Mouse (Mus musculus) T-cell, adult 2 months (primary cell): ENCODE results near the gene Rorc.
A peak's percentile ranks its signal among the peaks of the same experiment; 100 is the strongest.

ENCODE experiments used
- DNase-seq: peaks from one replicate; pipeline ENCODE4 v3.0.0; 2022; ENCODE audit warnings: low spot score

Gene Rorc

DNA sequence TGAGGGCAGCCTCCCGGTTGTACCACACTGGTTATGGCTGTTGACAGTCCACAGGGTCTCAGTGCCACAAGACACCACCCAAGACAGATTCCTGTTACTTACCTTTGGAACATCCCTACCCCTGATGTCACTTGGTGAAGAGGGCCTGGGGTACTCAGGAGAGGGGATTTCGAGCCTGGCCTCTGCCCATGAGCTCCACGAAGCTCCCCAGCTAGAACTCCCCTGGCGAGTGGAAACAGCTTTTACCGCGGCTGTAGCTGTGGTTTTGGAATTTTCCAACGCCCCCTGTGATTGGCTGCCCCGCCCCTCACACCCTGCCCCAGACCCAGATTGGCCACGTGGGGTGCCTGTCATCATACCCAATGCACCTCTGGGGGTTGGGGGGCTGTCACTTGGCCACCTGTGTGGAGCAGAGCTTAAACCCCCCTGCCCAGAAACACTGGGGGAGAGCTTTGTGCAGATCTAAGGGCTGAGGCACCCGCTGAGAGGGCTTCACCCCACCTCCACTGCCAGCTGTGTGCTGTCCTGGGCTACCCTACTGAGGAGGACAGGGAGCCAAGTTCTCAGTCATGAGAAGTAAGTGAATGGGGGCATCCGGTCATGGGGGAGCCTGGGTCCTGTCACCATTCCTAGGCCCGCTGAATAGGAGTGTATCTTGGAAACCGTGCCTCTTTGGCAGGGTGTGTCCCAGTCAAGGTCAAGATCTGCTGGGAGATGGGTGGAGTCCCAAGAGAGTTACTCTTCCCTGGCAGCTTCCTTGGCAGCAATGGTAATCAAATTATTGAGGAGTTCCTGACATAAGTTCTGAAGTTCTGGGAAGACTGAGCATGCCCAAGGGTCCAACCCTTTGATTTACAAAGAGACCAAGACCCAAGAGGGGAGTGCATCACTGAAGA lies 4.7 kb downstream of the Rorc start:
- no peak for DNase-seq

- no peak for DNase-seq
Measured at GRCm38 (mm10) chr3:94379831-94380510, 7.4 kb downstream of the Rorc start.

- no peak for DNase-seq
Measured at GRCm38 (mm10) chr3:94382308-94382707, 9.7 kb downstream of the Rorc start.

DNA sequence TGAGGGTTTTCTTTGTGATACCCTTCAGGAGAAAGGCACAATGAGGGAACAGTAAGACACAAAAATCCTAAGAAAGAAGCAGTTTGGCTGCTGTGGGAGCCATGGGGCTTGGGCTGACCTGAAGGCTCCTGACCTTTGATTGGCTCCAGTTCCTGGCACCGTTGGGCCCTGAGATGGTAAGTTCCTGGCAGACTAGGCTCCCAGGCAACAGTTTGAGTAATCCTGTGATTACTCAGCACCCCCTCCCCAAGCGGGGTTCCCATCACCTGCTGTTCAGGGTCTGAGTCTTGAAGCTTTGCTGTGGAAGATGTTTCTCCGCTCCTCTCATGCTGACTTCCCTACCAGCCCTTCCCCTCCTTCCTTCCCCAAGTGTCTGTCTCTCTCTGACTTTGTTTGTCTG lies 10.9 kb downstream of the Rorc start:
- DNase-seq, result no peak

DNA sequence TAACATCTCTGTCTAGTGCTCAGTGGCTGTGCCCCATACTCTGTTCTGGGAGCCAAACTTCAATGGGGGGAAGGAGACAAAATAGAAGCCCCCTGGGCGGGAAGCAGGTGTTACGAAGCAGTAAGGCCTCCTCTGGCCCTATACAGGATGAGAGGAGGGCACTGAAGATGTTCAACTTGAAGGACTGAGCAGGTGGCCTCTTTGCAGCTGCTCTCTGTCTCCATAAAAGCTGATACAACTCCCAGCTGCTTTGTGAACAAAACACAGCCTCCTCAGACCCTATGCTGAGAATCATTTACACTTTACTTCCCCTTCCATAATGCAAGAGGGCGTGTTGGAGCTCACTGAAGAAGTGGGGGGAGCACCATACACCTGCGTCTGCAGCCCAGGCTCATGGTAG lies 14.1 kb downstream of the Rorc start:
- DNase-seq, result no peak

DNA sequence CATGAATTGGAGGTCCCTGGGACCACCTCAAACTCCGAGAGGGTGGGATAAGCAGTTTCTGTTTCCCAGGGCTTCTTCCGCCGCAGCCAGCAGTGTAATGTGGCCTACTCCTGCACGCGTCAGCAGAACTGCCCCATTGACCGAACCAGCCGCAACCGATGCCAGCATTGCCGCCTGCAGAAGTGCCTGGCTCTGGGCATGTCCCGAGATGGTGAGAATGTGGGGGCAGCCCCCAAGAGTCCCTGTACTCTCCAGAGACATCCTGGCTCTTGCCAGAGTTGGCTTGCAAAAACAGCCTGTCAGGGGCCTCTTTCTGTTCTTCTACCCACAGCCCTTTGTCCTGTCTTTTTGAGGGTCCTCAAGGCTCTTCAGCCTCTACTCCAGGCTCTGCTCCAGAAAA lies 14.8 kb downstream of the Rorc start:
- no peak for DNase-seq

- peak; percentile 48 for DNase-seq
Measured at GRCm38 (mm10) chr3:94388047-94388446, 15.5 kb downstream of the Rorc start.

GRCm38 (mm10) chr3:94389420-94389819 lies 16.8 kb downstream of the Rorc start:
- DNase-seq, result no peak

DNA sequence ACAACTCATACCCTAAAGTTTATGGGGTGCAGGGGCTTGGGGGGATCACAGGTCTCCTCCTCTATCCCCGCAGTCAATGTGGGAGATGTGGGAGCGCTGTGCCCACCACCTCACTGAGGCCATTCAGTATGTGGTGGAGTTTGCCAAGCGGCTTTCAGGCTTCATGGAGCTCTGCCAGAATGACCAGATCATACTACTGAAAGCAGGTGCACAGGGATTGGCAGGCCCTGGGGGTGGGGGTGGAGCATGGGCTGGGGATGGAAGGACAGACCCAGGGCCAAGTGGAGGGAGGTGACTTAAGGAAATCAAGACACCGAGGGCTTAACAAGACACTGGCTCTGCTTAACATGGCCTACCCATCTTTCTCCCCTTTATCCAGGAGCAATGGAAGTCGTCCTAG lies 18.4 kb downstream of the Rorc start:
- no peak for DNase-seq

DNA sequence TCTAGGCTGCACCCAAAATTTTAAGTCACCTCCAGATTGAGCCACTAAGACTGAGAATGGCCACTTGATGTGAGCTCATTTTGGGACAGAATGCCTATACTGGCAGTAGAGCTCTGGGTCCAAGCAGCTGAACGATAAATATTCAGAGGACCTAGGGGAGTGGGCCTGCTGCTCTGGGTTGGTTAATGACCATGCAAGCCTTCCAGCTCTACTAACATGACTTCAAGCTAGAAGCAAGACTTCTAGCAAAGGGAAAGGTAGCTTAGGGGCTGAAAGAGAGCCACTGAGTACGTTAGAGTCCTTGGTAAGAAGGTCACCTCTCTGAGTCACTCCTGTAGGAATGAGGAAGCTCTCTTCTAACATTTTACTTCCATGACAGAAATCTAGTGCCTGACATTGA lies 19.5 kb downstream of the Rorc start:
- DNase-seq, result no peak

GRCm38 (mm10) chr3:94393049-94393448 lies 20.5 kb downstream of the Rorc start:
- no peak for DNase-seq

GRCm38 (mm10) chr3:94396336-94396735 lies 23.7 kb downstream of the Rorc start:
- no peak for DNase-seq

GRCm38 (mm10) chr3:94396851-94397250 lies 24.3 kb downstream of the Rorc start:
- no peak for DNase-seq

DNA sequence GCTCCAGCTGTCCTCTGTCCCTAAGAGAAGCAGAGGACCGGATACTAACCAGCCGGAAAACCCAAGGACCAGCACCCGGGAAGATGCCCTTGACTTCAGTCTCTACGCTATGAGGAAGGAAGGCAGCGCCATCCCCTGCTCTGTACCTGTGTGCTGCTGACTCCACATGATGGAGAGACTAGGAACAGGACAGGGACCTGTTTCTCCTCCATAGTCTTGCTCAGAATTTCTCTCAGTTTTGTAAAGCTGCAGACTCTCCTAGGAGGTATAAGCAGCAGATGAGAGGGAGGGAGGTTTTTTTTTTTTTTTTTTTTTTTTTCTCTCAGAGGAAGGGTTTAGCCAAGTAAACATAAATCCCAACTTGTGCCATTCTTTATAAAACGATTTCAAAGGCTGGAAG lies 25.6 kb downstream of the Rorc start, which contains the start of gene Lingo4:
Lingo4 (plus strand) TSS at position 301 of the 400 bp plus-strand sequence.
- DNase-seq, result no peak

DNA sequence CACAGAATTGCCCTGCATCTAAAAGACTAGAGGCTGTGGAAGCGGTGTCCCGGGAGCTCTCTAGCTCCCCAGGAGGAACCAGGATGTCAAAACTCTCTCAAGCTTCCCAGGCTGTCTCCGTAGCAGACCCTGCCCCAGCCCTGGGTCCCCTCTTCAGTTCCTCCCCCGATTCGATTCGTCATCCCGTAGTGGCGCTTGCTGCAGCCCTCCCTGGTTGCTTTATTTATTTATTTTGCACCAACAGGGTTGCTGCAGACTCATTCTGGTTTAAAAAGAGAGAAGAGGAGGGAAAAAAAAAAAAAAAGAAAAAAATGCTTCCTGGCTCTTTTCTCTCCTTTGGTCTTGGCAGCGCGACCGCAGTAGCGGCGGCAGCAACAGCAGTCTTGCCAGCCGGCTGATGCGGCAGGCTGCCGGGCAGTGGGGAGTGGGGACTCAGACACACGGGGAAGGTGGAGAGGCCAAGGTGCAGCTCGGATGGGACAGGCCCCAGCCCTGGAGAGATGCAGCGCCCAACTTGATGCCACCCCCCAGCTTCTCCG lies 26.4 kb downstream of the Rorc start:
- peak; percentile 6 for DNase-seq

DNA sequence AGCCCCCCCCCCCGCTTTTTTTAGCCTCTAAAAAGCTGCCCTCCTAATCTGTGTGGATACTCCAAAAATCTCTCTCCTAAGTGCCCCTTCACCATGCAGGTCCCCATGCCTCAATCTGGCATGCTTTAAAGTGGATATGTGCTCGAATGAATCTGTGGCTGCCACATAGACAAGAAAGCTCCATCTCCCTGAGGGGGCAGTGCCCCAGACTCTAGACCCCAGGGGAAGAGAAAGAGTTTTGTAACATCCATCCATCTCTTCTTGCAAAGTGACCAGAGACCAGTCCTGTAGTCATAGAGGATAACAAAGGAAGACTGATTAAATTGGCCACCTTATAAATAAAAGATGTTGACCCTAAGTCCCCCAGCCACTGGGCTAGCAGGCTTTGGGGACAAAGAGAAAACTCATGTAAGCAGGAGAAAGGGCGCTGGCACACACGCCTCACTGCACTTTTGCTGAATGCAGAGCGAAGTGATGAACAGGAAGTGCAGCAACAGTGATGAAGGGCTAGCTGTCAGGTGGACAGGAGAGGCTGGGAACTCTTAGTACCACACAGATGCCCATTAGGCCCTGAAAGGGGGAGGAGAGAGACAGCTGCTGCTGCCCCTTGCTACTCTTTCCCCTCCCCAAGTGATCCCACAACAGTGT lies 27.2 kb downstream of the Rorc start:
- DNase-seq, result no peak

DNA sequence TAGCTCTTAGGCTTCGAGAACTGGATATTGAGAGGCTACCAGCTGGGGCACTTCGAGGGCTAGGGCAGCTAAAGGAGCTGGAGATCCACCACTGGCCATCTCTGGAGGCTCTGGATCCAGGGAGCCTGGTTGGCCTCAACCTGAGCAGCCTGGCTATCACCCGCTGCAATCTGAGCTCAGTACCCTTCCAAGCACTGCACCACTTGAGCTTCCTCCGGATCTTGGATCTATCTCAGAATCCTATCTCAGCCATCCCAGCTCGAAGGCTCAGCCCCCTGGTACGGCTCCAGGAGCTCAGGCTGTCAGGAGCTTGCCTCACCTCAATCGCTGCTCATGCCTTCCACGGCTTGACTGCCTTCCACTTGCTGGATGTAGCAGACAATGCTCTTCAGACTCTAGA lies 29.9 kb downstream of the Rorc start:
- no peak for DNase-seq

- no peak for DNase-seq
Measured at GRCm38 (mm10) chr3:94404366-94405054, 31.9 kb downstream of the Rorc start.

DNA sequence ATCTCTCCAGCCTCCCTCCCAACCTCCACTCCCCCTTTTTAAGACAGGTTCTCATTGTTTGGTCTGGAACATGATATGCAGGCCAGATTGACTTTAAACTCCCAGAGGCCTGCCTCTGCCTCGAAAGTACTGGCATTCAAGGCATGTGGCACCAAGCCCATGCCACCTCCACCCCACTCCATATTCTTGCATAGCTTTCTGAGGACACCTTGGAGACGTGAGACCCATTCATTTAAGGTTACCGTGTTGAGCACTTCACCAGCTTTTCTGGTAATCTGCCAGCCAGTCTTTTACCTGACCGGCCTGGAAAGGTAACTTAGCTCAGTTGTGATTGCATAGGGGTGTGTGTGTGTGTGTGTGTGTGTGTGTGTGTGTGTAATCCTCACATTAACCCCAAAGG lies 33.0 kb downstream of the Rorc start:
- DNase-seq, result no peak

GRCm38 (mm10) chr3:94412530-94412929 lies 39.9 kb downstream of the Rorc start:
- no peak for DNase-seq

DNA sequence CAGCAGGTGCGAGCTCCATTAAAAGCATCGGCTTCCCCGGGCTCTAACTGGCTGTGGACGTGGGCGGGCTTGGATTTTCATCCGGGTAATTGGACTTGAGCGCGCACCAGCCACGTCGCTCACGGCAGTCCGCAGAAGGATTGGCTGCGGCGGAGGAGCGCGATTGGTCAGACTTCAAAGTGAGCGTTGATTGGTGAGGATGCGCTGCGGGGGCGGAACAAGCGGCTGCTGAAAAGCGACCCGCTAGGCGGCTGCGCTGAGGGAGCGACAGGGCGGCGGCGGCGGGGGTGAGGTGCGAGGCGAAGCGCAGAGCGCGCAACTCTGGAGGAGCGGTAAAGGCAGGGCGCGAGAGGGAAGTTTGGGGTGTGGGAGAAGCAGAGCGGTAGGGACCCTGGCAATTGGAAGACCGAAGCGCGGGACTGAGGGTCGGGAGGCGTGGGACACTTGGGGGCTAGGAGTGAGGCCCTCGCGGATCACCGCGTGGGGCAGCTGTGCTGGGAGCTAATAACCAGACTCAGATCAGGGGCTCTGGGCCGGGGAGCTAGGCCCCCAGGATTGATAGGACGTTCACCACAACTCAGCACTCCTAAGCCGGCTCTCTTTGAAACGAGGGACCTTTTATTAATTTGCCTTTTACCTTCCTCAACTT lies 40.6 kb downstream of the Rorc start, which contains the start of gene Tdrkh:
Tdrkh (plus strand) TSS at position 243 of the 649 bp plus-strand sequence.
- peak; percentile 97 for DNase-seq
